Mouse (Mus musculus) left cerebral cortex, adult 18-20 months (tissue): ENCODE measurements around the gene Cpeb2. TPM values are rescaled to one million over a fixed set of nuclear protein-coding genes. Genes with fewer than 3 reads are reported as not detected.

Experiments used
- DNase-seq, 2 experiments: peaks; one replicate each; pipeline ENCODE4 v3.0.0; 2021 to 2022; ENCODE audit warnings: low spot score in 2 of 2, mixed read lengths in 1 of 2
- total RNA-seq, 2 experiments: library from RNA; stranded (reverse); gene quantifications; 2 replicates each; pipeline ENCODE4 v1.2.3; 2021

The Cpeb2 gene
- total RNA-seq, 2 experiments from 2014 or later, result 52.6 to 54.8 TPM

- DNase-seq, result no peak
Observed at GRCm38 (mm10) chr5:43236476-43236875, 3.5 kb downstream of the Cpeb2 start.

GRCm38 (mm10) chr5:43237238-43237637 lies 4.3 kb downstream of the Cpeb2 start:
- no peak for DNase-seq

GRCm38 (mm10) chr5:43239141-43239835 lies 6.3 kb downstream of the Cpeb2 start:
- DNase-seq, result no peak

- DNase-seq, result no peak
Observed at GRCm38 (mm10) chr5:43240729-43241128, 7.8 kb downstream of the Cpeb2 start.

- no peak for DNase-seq
Observed at GRCm38 (mm10) chr5:43246236-43246635, 13.3 kb downstream of the Cpeb2 start.

GRCm38 (mm10) chr5:43246954-43247353 lies 14.0 kb downstream of the Cpeb2 start:
- no peak for DNase-seq

- peak in 1 of 2 experiments; percentile 33 for DNase-seq
Observed at GRCm38 (mm10) chr5:43248001-43248430, 15.0 kb downstream of the Cpeb2 start.

GRCm38 (mm10) chr5:43257490-43257889 lies 24.5 kb downstream of the Cpeb2 start:
- no peak for DNase-seq

GRCm38 (mm10) chr5:43258472-43259142 lies 25.6 kb downstream of the Cpeb2 start:
- DNase-seq, result no peak

GRCm38 (mm10) chr5:43261814-43262213 lies 28.8 kb downstream of the Cpeb2 start:
- DNase-seq, result no peak

- DNase-seq, result no peak
Observed at GRCm38 (mm10) chr5:43263951-43264350, 31.0 kb downstream of the Cpeb2 start.

GRCm38 (mm10) chr5:43264696-43265095 lies 31.7 kb downstream of the Cpeb2 start:
- no peak for DNase-seq

GRCm38 (mm10) chr5:43277982-43278381 lies 45.0 kb downstream of the Cpeb2 start:
- DNase-seq, result no peak

GRCm38 (mm10) chr5:43279774-43280173 lies 46.8 kb downstream of the Cpeb2 start:
- DNase-seq, result no peak

GRCm38 (mm10) chr5:43285756-43286155 lies 52.8 kb downstream of the Cpeb2 start:
- DNase-seq, result peak in 1 of 2 experiments; percentile 45

- no peak for DNase-seq
Observed at GRCm38 (mm10) chr5:43289752-43290446, 56.9 kb downstream of the Cpeb2 start.

- DNase-seq, result no peak
Observed at GRCm38 (mm10) chr5:43293136-43293535, 60.2 kb downstream of the Cpeb2 start.

- DNase-seq, result no peak
Observed at GRCm38 (mm10) chr5:43297459-43297858, 64.5 kb downstream of the Cpeb2 start.

GRCm38 (mm10) chr5:43298975-43299374 lies 66.0 kb downstream of the Cpeb2 start:
- no peak for DNase-seq

- DNase-seq, result no peak
Observed at GRCm38 (mm10) chr5:43300076-43300475, 67.1 kb downstream of the Cpeb2 start.

GRCm38 (mm10) chr5:43300979-43301378 lies 68.0 kb downstream of the Cpeb2 start:
- no peak for DNase-seq

GRCm38 (mm10) chr5:43303504-43303903 lies 70.5 kb downstream of the Cpeb2 start:
- no peak for DNase-seq
